ENCODE assay signal across 11 mouse cellular contexts in the genomic region with DNA sequence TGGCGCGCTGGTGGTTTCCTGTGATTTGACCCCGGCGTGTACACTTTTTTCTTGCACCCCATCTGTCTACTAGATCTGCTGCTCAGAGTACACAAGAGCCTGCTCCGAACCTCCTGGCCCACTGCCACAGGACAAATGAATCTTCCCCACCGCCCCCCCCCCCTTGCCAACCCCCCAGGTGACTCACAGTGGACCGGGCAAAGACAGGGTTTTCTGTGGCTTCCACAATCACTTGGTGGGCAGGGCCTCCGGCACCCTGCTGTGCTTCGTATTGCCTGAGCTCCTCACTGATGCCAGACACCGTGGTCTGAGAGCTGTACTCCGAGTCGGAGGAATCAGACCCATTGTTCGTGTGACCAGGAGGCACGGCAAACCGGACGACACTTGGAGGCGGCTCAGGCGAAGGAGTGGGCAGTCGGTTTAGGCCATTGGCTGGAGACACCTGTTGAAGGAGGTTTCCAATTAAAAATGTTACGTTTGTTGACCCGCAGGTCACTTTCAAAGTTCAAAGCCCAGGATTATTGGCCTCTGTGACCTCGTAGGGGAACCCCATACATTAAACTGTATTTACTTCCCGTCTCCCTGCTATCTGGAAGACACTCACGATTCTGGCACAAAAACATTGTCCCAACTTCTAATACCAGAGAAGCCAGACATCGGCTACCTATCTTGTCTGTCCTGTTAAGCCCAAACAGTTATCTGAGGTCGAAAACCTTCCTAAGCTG. TPM values are rescaled to one million over a fixed set of nuclear protein-coding genes. Genes with fewer than 3 reads are reported as not detected.
DNase-seq lines count a peak whose midpoint lies in the region; ATAC-seq lines count a peak whose summit lies in the region.
"Had no signal": no experiment of that assay in that cellular context is flagged by ENCODE, and none has a peak within 500 bp of the region (broad histone marks: within the 10 kb centered on the region; RNA-seq: fewer than 3 reads in every experiment).

No protein-coding gene starts in this region.

- H3K27ac ChIP-seq in hindbrain, embryonic 14.5 days = peak overlapping the region; percentile 64; the same call in 1 of the 2 replicates
- peak overlapping the region; percentile 86; the same call in 1 of the 2 replicates for H3K27ac ChIP-seq in stomach, embryonic 16.5 days (ENCODE audit: low read length)

- no peak overlapping the region for H3K9ac ChIP-seq in hindbrain, embryonic 14.5 days
- no peak overlapping the region for H3K9ac ChIP-seq in stomach, embryonic 16.5 days (ENCODE audit: low read length)

- DNase-seq in cerebellum, adult 11-12 months = peak; percentile 45
- DNase-seq in lung, postnatal 10 days = peak; percentile 44
- DNase-seq in lung, adult 18-20 months = no peak
- DNase-seq in hindbrain, embryonic 14.5 days (ENCODE audit: low spot score) = no peak
- DNase-seq in heart, adult 8-10 months (ENCODE audit: low spot score) = no peak
- DNase-seq in kidney, adult 9 months = no peak
- DNase-seq: B cell, adult 2 months; kidney, adult 11 months had no signal

- no peak for ATAC-seq in cerebellum, adult (ENCODE audit: insufficient number of reproducible peaks, low FRiP score, low TSS enrichment)
- ATAC-seq in hindbrain, embryonic 14.5 days (ENCODE audit: low FRiP score) = peak; percentile 21; the same call in 1 of the 2 replicates
- ATAC-seq in stomach, embryonic 16.5 days (ENCODE audit: insufficient read depth, low FRiP score) = no peak
- ATAC-seq: activated CD4-positive, CD25-positive, alpha-beta regulatory T cell, adult 4 months had no signal

- H3K9me3 ChIP-seq in hindbrain, embryonic 14.5 days (ENCODE audit: control insufficient read depth, low read length) = no peaks in the 10 kb centered on the region
- no peaks in the 10 kb centered on the region for H3K9me3 ChIP-seq in stomach, embryonic 16.5 days (replicated peaks; ENCODE audit: control insufficient read depth, low read length)

- H3K4me1 ChIP-seq in hindbrain, embryonic 14.5 days (replicated peaks; ENCODE audit: control insufficient read depth, insufficient read depth, low read length) = peaks cover 11% of the 10 kb centered on the region
- H3K4me1 ChIP-seq in stomach, embryonic 16.5 days (ENCODE audit: control insufficient read depth, insufficient read depth, low read length) = peaks cover 19% of the 10 kb centered on the region

- WGBS in hindbrain, embryonic 14.5 days = 41% methylated on average over 25 of the region's 26 CpGs
- WGBS in stomach, embryonic 16.5 days = 71% methylated on average over 26 of the region's 26 CpGs

- H3K36me3 ChIP-seq in hindbrain, embryonic 14.5 days (replicated peaks; ENCODE audit: control insufficient read depth, insufficient read depth) = peaks cover 93% of the 10 kb centered on the region
- peaks cover 41% of the 10 kb centered on the region for H3K36me3 ChIP-seq in stomach, embryonic 16.5 days (ENCODE audit: control insufficient read depth, insufficient read depth, low read length)

- no peak overlapping the region for H3K4me2 ChIP-seq in hindbrain, embryonic 14.5 days (replicated peaks)
- no peak overlapping the region for H3K4me2 ChIP-seq in stomach, embryonic 16.5 days (ENCODE audit: low read depth, low read length)

- no peak overlapping the region for H3K4me3 ChIP-seq in hindbrain, embryonic 14.5 days (replicated peaks; ENCODE audit: low read length)
- no peak overlapping the region for H3K4me3 ChIP-seq in stomach, embryonic 16.5 days (replicated peaks; ENCODE audit: low read length)

- H3K27me3 ChIP-seq in hindbrain, embryonic 14.5 days (ENCODE audit: control insufficient read depth, insufficient read depth, low read length) = no peaks in the 10 kb centered on the region
- H3K27me3 ChIP-seq in stomach, embryonic 16.5 days (ENCODE audit: control insufficient read depth, insufficient read depth, low read length) = no peaks in the 10 kb centered on the region

RNA-seq across cellular contexts. Expression of a gene that starts 16.5 kb away (rescaled TPM):
- 15.5 and 15.9 TPM in 2 replicates for polyA plus RNA-seq in hindbrain, embryonic 14.5 days (2014; fragmentation: Nextera tagmentation; extraction: Ambion mirVana)
- polyA plus RNA-seq in stomach, embryonic 16.5 days (2015; fragmentation: Nextera tagmentation; extraction: Ambion mirVana) = 21.9 and 22.0 TPM in 2 replicates
- 1 to 10 TPM; 2.4 to 4.1 (median 3.5) TPM for total RNA-seq in heart, adult 8-10 months (2022)

RNA-seq across cellular contexts. Expression of a gene that starts 59.9 kb away (rescaled TPM):
- 22.7 and 24.2 TPM in 2 replicates for polyA plus RNA-seq in hindbrain, embryonic 14.5 days (2014; fragmentation: Nextera tagmentation; extraction: Ambion mirVana)
- 28.5 and 31.1 TPM in 2 replicates for polyA plus RNA-seq in stomach, embryonic 16.5 days (2015; fragmentation: Nextera tagmentation; extraction: Ambion mirVana)
- total RNA-seq in heart, adult 8-10 months (2022) = 10 to 100 TPM; 10.1 to 17.2 (median 13.6) TPM

Comparison
In these comparisons a context has a peak if more than half of its experiments do, and no peak if none do; other contexts are left out.
1. DNase-seq: peak in cerebellum, adult 11-12 months (single experiment) and lung, postnatal 10 days (single experiment); none in lung, adult 18-20 months (0 of 2), hindbrain, embryonic 14.5 days (single experiment), heart, adult 8-10 months (single experiment) and kidney, adult 9 months (single experiment).